Mouse (Mus musculus): ENCODE measurements around the gene Plekhg2.

GRCm38 (mm10) chr7:28377190-28378065 lies 5.0 kb upstream of the Plekhg2 start:
- TF ChIP-seq EP300 (IDR thresholded peaks at IDR 0.05) (no peak), CTCF (IDR thresholded peaks at IDR 0.05) (peak; percentile 15)
